7 mouse cellular contexts compared by ENCODE assay signal in the genomic region with DNA sequence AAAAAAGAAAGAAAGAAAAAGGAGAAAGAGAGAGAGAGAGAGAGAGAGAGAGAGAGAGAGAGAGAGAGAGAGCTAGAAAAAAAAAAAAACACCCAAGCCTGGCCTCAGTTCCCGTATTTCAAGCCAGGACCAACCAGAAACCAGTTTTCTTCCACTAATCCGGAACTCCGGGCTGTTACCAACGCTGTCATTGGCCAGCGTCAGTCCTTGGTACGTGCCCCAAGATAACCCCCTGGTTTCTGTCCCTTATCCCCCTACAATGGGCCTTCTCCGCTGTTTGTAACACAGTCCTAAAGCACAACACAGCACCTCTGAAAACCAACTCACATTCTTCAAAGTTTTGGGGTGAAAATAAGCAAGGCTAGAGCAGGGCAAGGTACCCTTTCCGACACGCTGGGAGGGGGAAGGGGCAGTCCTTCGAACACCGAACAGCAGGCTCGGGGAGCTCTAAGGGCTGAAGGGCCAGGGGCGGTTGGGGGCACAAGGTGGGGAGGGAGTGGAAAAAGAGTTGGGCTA. TPM values are rescaled to one million over a fixed set of nuclear protein-coding genes. Genes with fewer than 3 reads are reported as not detected.
A peak's percentile ranks its signal among the peaks of the same experiment; 100 is the strongest.
DNase-seq lines count a peak whose midpoint lies in the region; ATAC-seq and TF ChIP-seq lines count a peak whose summit lies in the region.

No protein-coding gene starts in this region.

- H3K9me3 ChIP-seq in embryonic facial prominence, embryonic 12.5 days = no peaks in the 10 kb centered on the region
- no peaks in the 10 kb centered on the region for H3K9me3 ChIP-seq in limb, embryonic 13.5 days
- no peaks in the 10 kb centered on the region for H3K9me3 ChIP-seq in midbrain, embryonic 16.5 days (replicated peaks; ENCODE audit: control insufficient read depth, low read length, poor library complexity, severe bottlenecking)

- no peaks in the 10 kb centered on the region for H3K36me3 ChIP-seq in embryonic facial prominence, embryonic 12.5 days
- no peaks in the 10 kb centered on the region for H3K36me3 ChIP-seq in heart, adult 2 months (ENCODE audit: control insufficient read depth, insufficient read depth, low read length)
- no peaks in the 10 kb centered on the region for H3K36me3 ChIP-seq in limb, embryonic 13.5 days
- H3K36me3 ChIP-seq in midbrain, embryonic 16.5 days (ENCODE audit: control insufficient read depth, insufficient read depth, low read length) = no peaks in the 10 kb centered on the region

- H3K4me3 ChIP-seq in embryonic facial prominence, embryonic 12.5 days = peak overlapping the region; percentile 55
- H3K4me3 ChIP-seq in heart, adult 2 months = peak overlapping the region; percentile 61
- H3K4me3 ChIP-seq in limb, embryonic 13.5 days = peak overlapping the region; percentile 59
- peak overlapping the region; percentile 58 for H3K4me3 ChIP-seq in midbrain, embryonic 16.5 days (ENCODE audit: low read depth, low read length)

- ATAC-seq in embryonic facial prominence, embryonic 12.5 days (ENCODE audit: insufficient number of reproducible peaks, insufficient read depth, low FRiP score, low TSS enrichment) = peak; percentile 62; the same call in 1 of the 2 replicates
- peak; percentile 80 for ATAC-seq in limb, embryonic 13.5 days (ENCODE audit: low FRiP score, low read depth)
- peak; percentile 82 for ATAC-seq in midbrain, embryonic 16.5 days

- TF ChIP-seq CTCF in heart, adult 2 months (IDR thresholded peaks at IDR 0.05) = no peak

- peak overlapping the region; percentile 84 for H3K27ac ChIP-seq in embryonic facial prominence, embryonic 12.5 days
- H3K27ac ChIP-seq in heart, adult 2 months = peak overlapping the region; percentile 87
- H3K27ac ChIP-seq in limb, embryonic 13.5 days = peak overlapping the region; percentile 84
- H3K27ac ChIP-seq in midbrain, embryonic 16.5 days (ENCODE audit: low read length) = peak overlapping the region; percentile 84

- peak overlapping the region; percentile 45 for H3K4me2 ChIP-seq in embryonic facial prominence, embryonic 12.5 days (replicated peaks)
- H3K4me2 ChIP-seq in limb, embryonic 13.5 days (replicated peaks) = peak overlapping the region; percentile 59
- H3K4me2 ChIP-seq in midbrain, embryonic 16.5 days (ENCODE audit: low read length) = peak overlapping the region; percentile 50

- H3K4me1 ChIP-seq in embryonic facial prominence, embryonic 12.5 days = no peaks in the 10 kb centered on the region
- H3K4me1 ChIP-seq in heart, adult 2 months (ENCODE audit: control insufficient read depth, insufficient read depth, low read length) = no peaks in the 10 kb centered on the region
- H3K4me1 ChIP-seq in limb, embryonic 13.5 days = no peaks in the 10 kb centered on the region
- no peaks in the 10 kb centered on the region for H3K4me1 ChIP-seq in midbrain, embryonic 16.5 days (ENCODE audit: control insufficient read depth, insufficient read depth, low read length)

- 17% methylated on average over 13 of the region's 13 CpGs for WGBS in embryonic facial prominence, embryonic 12.5 days
- 10% methylated on average over 13 of the region's 13 CpGs for WGBS in heart, adult 2 months
- 13% methylated on average over 13 of the region's 13 CpGs for WGBS in limb, embryonic 13.5 days
- 12% methylated on average over 13 of the region's 13 CpGs for WGBS in midbrain, embryonic 16.5 days

- no peak for TF ChIP-seq EP300 in heart, adult 2 months (IDR thresholded peaks at IDR 0.05; ENCODE audit: insufficient read depth, low read depth, low read length)

- no peaks in the 10 kb centered on the region for H3K27me3 ChIP-seq in embryonic facial prominence, embryonic 12.5 days
- H3K27me3 ChIP-seq in heart, adult 2 months (ENCODE audit: control insufficient read depth, insufficient read depth, low read length) = no peaks in the 10 kb centered on the region
- H3K27me3 ChIP-seq in limb, embryonic 13.5 days = no peaks in the 10 kb centered on the region
- no peaks in the 10 kb centered on the region for H3K27me3 ChIP-seq in midbrain, embryonic 16.5 days (ENCODE audit: control insufficient read depth, insufficient read depth, low read depth, low read length)

- H3K9ac ChIP-seq in embryonic facial prominence, embryonic 12.5 days = peak overlapping the region; percentile 54
- H3K9ac ChIP-seq in heart, adult 2 months (ENCODE audit: low read depth, low read length) = peak overlapping the region; percentile 78
- H3K9ac ChIP-seq in limb, embryonic 13.5 days = peak overlapping the region; percentile 67
- H3K9ac ChIP-seq in midbrain, embryonic 16.5 days (ENCODE audit: low read depth, low read length) = peak overlapping the region; percentile 68

- DNase-seq in adrenal gland, postnatal 25 days = peak; percentile 67
- peak; percentile 85 to 89 for DNase-seq in heart, adult 2 months
- peak; percentile 84 to 92 for DNase-seq in kidney, adult 8-10 months
- DNase-seq in spleen, postnatal 10 days (ENCODE audit: low spot score in 2 of 2) = peak; percentile 69 to 79

- no peaks in the 10 kb centered on the region for H3K79me2 ChIP-seq in heart, adult 2 months (replicated peaks; ENCODE audit: control insufficient read depth, insufficient read depth, low read length)

- TF ChIP-seq POLR2A in heart, adult 2 months (IDR thresholded peaks at IDR 0.05; ENCODE audit: insufficient read depth, low read depth, low read length) = peak; percentile 58; the same call in 1 of the 2 replicates

- intact Hi-C loops in heart, adult 2 months (cut with DNase I) = loop anchor here (5.0 to 10.0 kb wide), 2 partner anchors 180 to 252 kb away; partner anchors contain the start of gene Hmgn5

RNA-seq across cellular contexts. Expression of gene Brwd3, which starts 1.4 kb away (rescaled TPM):
- total RNA-seq in adrenal gland, postnatal 25 days (2021) = 9.7 and 12.6 TPM in 2 replicates
- polyA plus RNA-seq in embryonic facial prominence, embryonic 12.5 days (2016; fragmentation: Nextera tagmentation; extraction: Ambion mirVana) = 4.4 and 5.7 TPM in 2 replicates
- 1 to 10 TPM; 3.4 to 5.0 TPM for total RNA-seq in heart, adult 2 months (2021)
- 0.57 and 1.6 TPM in 2 replicates for polyA plus RNA-seq in heart, adult 2 months (2012; rRNA removed)
- polyA plus RNA-seq in limb, embryonic 13.5 days (2015; fragmentation: Nextera tagmentation; extraction: Ambion mirVana) = 3.7 and 4.3 TPM in 2 replicates
- polyA plus RNA-seq in midbrain, embryonic 16.5 days (2015; fragmentation: Nextera tagmentation; extraction: Ambion mirVana) = 2.1 and 3.0 TPM in 2 replicates

Comparison
In these comparisons a context has a peak if more than half of its experiments do, and no peak if none do; other contexts are left out.
1. Peak in every context shown above with its lines: DNase-seq, ATAC-seq, H3K4me3 ChIP-seq and H3K27ac ChIP-seq.